Mouse (Mus musculus): ENCODE data around the gene Nkpd1. TPM values are rescaled to one million over a fixed set of nuclear protein-coding genes. Genes with fewer than 3 reads are reported as not detected.

Nkpd1 gene
- polyA plus RNA-seq (2015; fragmentation: Nextera tagmentation; extraction: Ambion mirVana) = not detected in 2 replicates

GRCm38 (mm10) chr7:19517652-19518365, at the start of gene Nkpd1:
TSS of gene Nkpd1 (plus strand) at chr7:19517838.
- H3K4me2 ChIP-seq = peak within 1 kb of the TSS; percentile 45

GRCm38 (mm10) chr7:19468279-19468678, 49.4 kb upstream of the Nkpd1 start:
- WGBS = 65% methylated on average over 12 of the region's 12 CpGs
- Histone ChIP-seq H3K27me3 (peaks cover 57% of the 10 kb centered on the region), H3K36me3 (no peaks in the 10 kb centered on the region), H3K4me2 (no peak overlapping the region), H3K27ac (no peak overlapping the region), H3K4me1 (replicated peaks) (peaks cover 22% of the 10 kb centered on the region), H3K4me3 (no peak overlapping the region), H3K9me3 (replicated peaks) (no peaks in the 10 kb centered on the region), H3K9ac (no peak overlapping the region)
- ATAC-seq (replicated peaks; ENCODE audit: insufficient number of reproducible peaks, insufficient read depth, low FRiP score, low read depth) = no peak

More at GRCm38 (mm10) chr7:19517652-19518365, at the start of gene Nkpd1:
- Histone ChIP-seq H3K27ac (no peak within 1 kb of the TSS), H3K36me3 (no peaks in the 10 kb centered on the region), H3K9me3 (replicated peaks) (no peaks in the 10 kb centered on the region), H3K9ac (peak within 1 kb of the TSS; percentile 38), H3K27me3 (peaks cover 64% of the 10 kb centered on the region), H3K4me1 (replicated peaks) (peaks cover 19% of the 10 kb centered on the region), H3K4me3 (peak within 1 kb of the TSS; percentile 17; the same call in 1 of the 2 replicates)
- no peak for ATAC-seq (replicated peaks; ENCODE audit: insufficient number of reproducible peaks, insufficient read depth, low FRiP score, low read depth)
- 4% methylated on average over 28 of the region's 29 CpGs for WGBS

- Histone ChIP-seq H3K27me3 (peaks cover 68% of the 10 kb centered on the region), H3K4me3 (no peak overlapping the region)
These were observed 48.2 kb upstream of the Nkpd1 start for GRCm38 (mm10) chr7:19469404-19469803.

GRCm38 (mm10) chr7:19470308-19470707, 47.3 kb upstream of the Nkpd1 start:
- no peak for ATAC-seq (replicated peaks; ENCODE audit: insufficient number of reproducible peaks, insufficient read depth, low FRiP score, low read depth)
- no peak overlapping the region for H3K27ac ChIP-seq
- no peak overlapping the region for H3K4me2 ChIP-seq
- peaks cover 73% of the 10 kb centered on the region for H3K27me3 ChIP-seq
- H3K9ac ChIP-seq = no peak overlapping the region
- no peak overlapping the region for H3K4me3 ChIP-seq
- peaks cover 20% of the 10 kb centered on the region for H3K4me1 ChIP-seq (replicated peaks)
- H3K36me3 ChIP-seq = no peaks in the 10 kb centered on the region
- no peaks in the 10 kb centered on the region for H3K9me3 ChIP-seq (replicated peaks)
- 17% methylated on average over 14 of the region's 14 CpGs for WGBS

More at GRCm38 (mm10) chr7:19469404-19469803, 48.2 kb upstream of the Nkpd1 start:
- Histone ChIP-seq H3K36me3 (no peaks in the 10 kb centered on the region), H3K4me2 (no peak overlapping the region), H3K9ac (no peak overlapping the region), H3K9me3 (replicated peaks) (no peaks in the 10 kb centered on the region), H3K27ac (no peak overlapping the region), H3K4me1 (replicated peaks) (peaks cover 27% of the 10 kb centered on the region)
- 35% methylated on average over 23 of the region's 23 CpGs for WGBS
- no peak for ATAC-seq (replicated peaks; ENCODE audit: insufficient number of reproducible peaks, insufficient read depth, low FRiP score, low read depth)

- Histone ChIP-seq H3K4me2 (no peak overlapping the region), H3K27me3 (peaks cover 71% of the 10 kb centered on the region), H3K36me3 (no peaks in the 10 kb centered on the region), H3K9ac (no peak overlapping the region), H3K4me1 (replicated peaks) (peaks cover 18% of the 10 kb centered on the region), H3K9me3 (replicated peaks) (no peaks in the 10 kb centered on the region), H3K4me3 (no peak overlapping the region), H3K27ac (no peak overlapping the region)
- WGBS = 14% methylated on average over 4 of the region's 4 CpGs
- ATAC-seq (replicated peaks; ENCODE audit: insufficient number of reproducible peaks, insufficient read depth, low FRiP score, low read depth) = no peak
These were observed 45.2 kb upstream of the Nkpd1 start for GRCm38 (mm10) chr7:19472403-19472802.

- under 1% methylated on average over 84 of the region's 89 CpGs for WGBS
- peaks cover 76% of the 10 kb centered on the region for H3K27me3 ChIP-seq
These were observed 43.7 kb upstream of the Nkpd1 start for GRCm38 (mm10) chr7:19473875-19474443.

GRCm38 (mm10) chr7:19477084-19477483, 40.6 kb upstream of the Nkpd1 start:
- 51% methylated on average over 2 of the region's 2 CpGs for WGBS
- ATAC-seq (replicated peaks; ENCODE audit: insufficient number of reproducible peaks, insufficient read depth, low FRiP score, low read depth) = no peak
- H3K9ac ChIP-seq = no peak overlapping the region
- no peak overlapping the region for H3K4me3 ChIP-seq
- H3K27ac ChIP-seq = no peak overlapping the region
- no peak overlapping the region for H3K4me2 ChIP-seq
- H3K4me1 ChIP-seq (replicated peaks) = peaks cover 20% of the 10 kb centered on the region
- no peaks in the 10 kb centered on the region for H3K36me3 ChIP-seq
- H3K27me3 ChIP-seq = peaks cover 52% of the 10 kb centered on the region
- no peaks in the 10 kb centered on the region for H3K9me3 ChIP-seq (replicated peaks)

More at GRCm38 (mm10) chr7:19473875-19474443, 43.7 kb upstream of the Nkpd1 start:
- Histone ChIP-seq H3K4me2 (peak overlapping the region; percentile 97), H3K4me3 (peak overlapping the region; percentile 64), H3K9ac (peak overlapping the region; percentile 68), H3K36me3 (no peaks in the 10 kb centered on the region), H3K9me3 (replicated peaks) (no peaks in the 10 kb centered on the region), H3K4me1 (replicated peaks) (peaks cover 24% of the 10 kb centered on the region), H3K27ac (peak overlapping the region; percentile 66)
- peak; percentile 80 for ATAC-seq (replicated peaks; ENCODE audit: insufficient number of reproducible peaks, insufficient read depth, low FRiP score, low read depth)

- no peak overlapping the region for H3K4me2 ChIP-seq
- ATAC-seq (replicated peaks; ENCODE audit: insufficient number of reproducible peaks, insufficient read depth, low FRiP score, low read depth) = no peak
- no peaks in the 10 kb centered on the region for H3K9me3 ChIP-seq (replicated peaks)
- H3K4me1 ChIP-seq (replicated peaks) = peaks cover 18% of the 10 kb centered on the region
- no peak overlapping the region for H3K27ac ChIP-seq
- no peaks in the 10 kb centered on the region for H3K36me3 ChIP-seq
- peaks cover 45% of the 10 kb centered on the region for H3K27me3 ChIP-seq
- WGBS = 21% methylated on average over 14 of the region's 14 CpGs
- H3K4me3 ChIP-seq = no peak overlapping the region
- no peak overlapping the region for H3K9ac ChIP-seq
These were observed 39.8 kb upstream of the Nkpd1 start for GRCm38 (mm10) chr7:19477624-19478384.

- H3K4me3 ChIP-seq = no peak overlapping the region
- no peak overlapping the region for H3K27ac ChIP-seq
- no peak overlapping the region for H3K4me2 ChIP-seq
- H3K36me3 ChIP-seq = no peaks in the 10 kb centered on the region
- H3K9me3 ChIP-seq (replicated peaks) = no peaks in the 10 kb centered on the region
- WGBS = 84% methylated on average over 8 of the region's 8 CpGs
- ATAC-seq (replicated peaks; ENCODE audit: insufficient number of reproducible peaks, insufficient read depth, low FRiP score, low read depth) = no peak
- no peak overlapping the region for H3K9ac ChIP-seq
- no peaks in the 10 kb centered on the region; the same call in 1 of the 2 replicates for H3K4me1 ChIP-seq (replicated peaks)
- peaks cover 21% of the 10 kb centered on the region for H3K27me3 ChIP-seq
These were observed 34.4 kb upstream of the Nkpd1 start for GRCm38 (mm10) chr7:19483281-19483680.

GRCm38 (mm10) chr7:19485488-19485887, 32.1 kb upstream of the Nkpd1 start:
- Histone ChIP-seq H3K4me3 (no peak overlapping the region), H3K4me1 (replicated peaks) (peaks cover 5% of the 10 kb centered on the region), H3K9me3 (replicated peaks) (no peaks in the 10 kb centered on the region), H3K27ac (no peak overlapping the region), H3K36me3 (no peaks in the 10 kb centered on the region), H3K9ac (no peak overlapping the region), H3K4me2 (no peak overlapping the region), H3K27me3 (peaks cover 42% of the 10 kb centered on the region)
- 92% methylated on average over 1 of the region's 1 CpGs for WGBS
- ATAC-seq (replicated peaks; ENCODE audit: insufficient number of reproducible peaks, insufficient read depth, low FRiP score, low read depth) = no peak

GRCm38 (mm10) chr7:19486549-19486948, 31.1 kb upstream of the Nkpd1 start:
- peaks cover 47% of the 10 kb centered on the region for H3K27me3 ChIP-seq
- H3K9me3 ChIP-seq (replicated peaks) = no peaks in the 10 kb centered on the region
- ATAC-seq (replicated peaks; ENCODE audit: insufficient number of reproducible peaks, insufficient read depth, low FRiP score, low read depth) = no peak
- H3K4me1 ChIP-seq (replicated peaks) = peaks cover 8% of the 10 kb centered on the region
- 69% methylated on average over 7 of the region's 7 CpGs for WGBS
- no peak overlapping the region for H3K9ac ChIP-seq
- H3K4me2 ChIP-seq = no peak overlapping the region
- H3K4me3 ChIP-seq = no peak overlapping the region
- H3K36me3 ChIP-seq = no peaks in the 10 kb centered on the region
- H3K27ac ChIP-seq = no peak overlapping the region

Data from heart, embryonic 15.5 days (tissue).